ENCODE assay signal across 9 mouse cellular contexts in genomic region chr6:91852550-91852949, GRCm38 (mm10). TPM values are rescaled to one million over a fixed set of nuclear protein-coding genes. Genes with fewer than 3 reads are reported as not detected.
DNase-seq lines count a peak whose midpoint lies in the region; ATAC-seq and TF ChIP-seq lines count a peak whose summit lies in the region.
"Had no signal": no experiment of that assay in that cellular context is flagged by ENCODE, and none has a peak within 500 bp of the region (broad histone marks: within the 10 kb centered on the region; RNA-seq: fewer than 3 reads in every experiment).

No protein-coding gene starts in this region.

- peak; percentile 36 for DNase-seq in gastrocnemius, adult 2 months
- DNase-seq in gastrocnemius, postnatal 36 days, result no peak
- peak; percentile 53 for DNase-seq in A20 (ENCODE audit: low read depth, low spot score)
- peak; percentile 55 for DNase-seq in adipocyte (ENCODE audit: low spot score)
- peak; percentile 54 to 56 for DNase-seq in kidney, postnatal 4 days
- DNase-seq in neural tube, embryonic 11.5 days (ENCODE audit: low spot score), result peak; percentile 62
- no peak for DNase-seq in urinary bladder, adult 18-20 months (ENCODE audit: low spot score in 2 of 2)

- TF ChIP-seq CTCF in gastrocnemius, adult 2 months (IDR thresholded peaks at IDR 0.05), result peak; percentile 77

- H3K4me3 ChIP-seq in gastrocnemius, adult 2 months, result no peak overlapping the region
- H3K4me3 ChIP-seq in forebrain, embryonic 13.5 days, result no peak overlapping the region
- no peak overlapping the region for H3K4me3 ChIP-seq in neural tube, embryonic 11.5 days (ENCODE audit: low read depth, low read length)
- H3K4me3 ChIP-seq: limb, embryonic 15.5 days had no signal

- H3K27ac ChIP-seq in gastrocnemius, adult 2 months, result no peak overlapping the region
- no peak overlapping the region for H3K27ac ChIP-seq in forebrain, embryonic 13.5 days
- no peak overlapping the region for H3K27ac ChIP-seq in neural tube, embryonic 11.5 days (ENCODE audit: low read depth, low read length)
- H3K27ac ChIP-seq: limb, embryonic 15.5 days had no signal

- 3% methylated on average over 2 of the region's 2 CpGs for WGBS in forebrain, embryonic 13.5 days
- 10% methylated on average over 2 of the region's 2 CpGs for WGBS in neural tube, embryonic 11.5 days

- ATAC-seq in forebrain, embryonic 13.5 days, result peak; percentile 36; the same call in 1 of the 2 replicates
- no peak for ATAC-seq in neural tube, embryonic 11.5 days (ENCODE audit: insufficient read depth, low FRiP score, low TSS enrichment)

- H3K9me3 ChIP-seq in forebrain, embryonic 13.5 days (replicated peaks), result no peaks in the 10 kb centered on the region
- H3K9me3 ChIP-seq in neural tube, embryonic 11.5 days (ENCODE audit: control insufficient read depth, low read length), result no peaks in the 10 kb centered on the region
- H3K9me3 ChIP-seq: limb, embryonic 15.5 days had no signal

- no peaks in the 10 kb centered on the region for H3K36me3 ChIP-seq in forebrain, embryonic 13.5 days (ENCODE audit: poor library complexity, severe bottlenecking)
- H3K36me3 ChIP-seq in neural tube, embryonic 11.5 days (ENCODE audit: control insufficient read depth, insufficient read depth, low read length), result no peaks in the 10 kb centered on the region
- H3K36me3 ChIP-seq: limb, embryonic 15.5 days had no signal

- intact Hi-C loops in gastrocnemius, adult 2 months (cut with DNase I), result loop anchor here (1.0 kb wide), 1 partner anchor 76 kb away; no protein-coding TSS in a partner anchor
- intact Hi-C loops in gastrocnemius, postnatal 36 days (cut with DNase I), result loop anchor here (10.0 kb wide), 1 partner anchor 328 kb away; no protein-coding TSS in a partner anchor

- H3K4me1 ChIP-seq in forebrain, embryonic 13.5 days, result no peaks in the 10 kb centered on the region
- no peaks in the 10 kb centered on the region for H3K4me1 ChIP-seq in neural tube, embryonic 11.5 days (ENCODE audit: control insufficient read depth, insufficient read depth, low read length)
- H3K4me1 ChIP-seq: limb, embryonic 15.5 days had no signal

- H3K27me3 ChIP-seq in forebrain, embryonic 13.5 days, result no peaks in the 10 kb centered on the region
- no peaks in the 10 kb centered on the region for H3K27me3 ChIP-seq in neural tube, embryonic 11.5 days (ENCODE audit: control insufficient read depth, insufficient read depth, low read length)
- H3K27me3 ChIP-seq: limb, embryonic 15.5 days had no signal

- no peak overlapping the region for H3K4me2 ChIP-seq in forebrain, embryonic 13.5 days
- no peak overlapping the region for H3K4me2 ChIP-seq in neural tube, embryonic 11.5 days (ENCODE audit: low read depth)
- H3K4me2 ChIP-seq: limb, embryonic 15.5 days had no signal

- H3K9ac ChIP-seq in forebrain, embryonic 13.5 days, result no peak overlapping the region
- no peak overlapping the region for H3K9ac ChIP-seq in neural tube, embryonic 11.5 days (ENCODE audit: low read length)
- H3K9ac ChIP-seq: limb, embryonic 15.5 days had no signal

RNA-seq across cellular contexts. Expression of gene Ccdc174, which starts 25.3 kb away (rescaled TPM):
- total RNA-seq in gastrocnemius, adult 2 months (2021), result 10 to 100 TPM; 10.1 to 11.6 TPM
- 1 to 10 TPM; 7.2 to 8.2 TPM for total RNA-seq in gastrocnemius, postnatal 36 days (2021)
- 48.7 and 60.7 TPM in 2 replicates for polyA plus RNA-seq in forebrain, embryonic 13.5 days (2015; fragmentation: Nextera tagmentation; extraction: Ambion mirVana)
- 39.8 and 41.5 TPM in 2 replicates for polyA plus RNA-seq in neural tube, embryonic 11.5 days (2014; fragmentation: Nextera tagmentation; extraction: Ambion mirVana)

RNA-seq across cellular contexts. Expression of gene Grip2, which starts 25.5 kb away (rescaled TPM):
- total RNA-seq in gastrocnemius, adult 2 months (2021), result 1 to 10 TPM; 4.5 to 5.2 TPM
- 1 to 10 TPM; 2.4 to 3.3 TPM for total RNA-seq in gastrocnemius, postnatal 36 days (2021)
- polyA plus RNA-seq in forebrain, embryonic 13.5 days (2015; fragmentation: Nextera tagmentation; extraction: Ambion mirVana), result 2.2 and 3.1 TPM in 2 replicates
- polyA plus RNA-seq in neural tube, embryonic 11.5 days (2014; fragmentation: Nextera tagmentation; extraction: Ambion mirVana), result 1.9 and 2.0 TPM in 2 replicates

RNA-seq across cellular contexts. Expression of gene 4930590J08Rik, which starts 50.1 kb away (rescaled TPM):
- total RNA-seq in gastrocnemius, adult 2 months (2021), result 1 to 10 TPM; 1.6 to 2.9 TPM
- 1 to 10 TPM in 1 of 2 experiments, under 1 TPM in 1; 0.81 to 1.1 TPM for total RNA-seq in gastrocnemius, postnatal 36 days (2021)
- 0.62 and 1.4 TPM in 2 replicates for polyA plus RNA-seq in forebrain, embryonic 13.5 days (2015; fragmentation: Nextera tagmentation; extraction: Ambion mirVana)
- polyA plus RNA-seq in neural tube, embryonic 11.5 days (2014; fragmentation: Nextera tagmentation; extraction: Ambion mirVana), result 0.78 and 0.93 TPM in 2 replicates

Comparison
In these comparisons a context has a peak if more than half of its experiments do, and no peak if none do; other contexts are left out.
1. DNase-seq: peak in gastrocnemius, adult 2 months (single experiment), A20 (single experiment), adipocyte (single experiment), kidney, postnatal 4 days (2 of 2) and neural tube, embryonic 11.5 days (single experiment); none in gastrocnemius, postnatal 36 days (0 of 2) and urinary bladder, adult 18-20 months (0 of 2).